Mouse (Mus musculus): ENCODE data around the gene Ccdc24. TPM values are rescaled to one million over a fixed set of nuclear protein-coding genes. Genes with fewer than 3 reads are reported as not detected.

Gene Ccdc24
- polyA plus RNA-seq, 1 experiment from 2014 or later, result 1.7 TPM

GRCm38 (mm10) chr4:117834457-117834844 lies 37.9 kb downstream of the Ccdc24 start, which contains the start of gene Slc6a9:
Slc6a9 (plus strand) TSS chr4:117834506.
- 22% methylated on average over 3 of the region's 3 CpGs for WGBS
- no peak for DNase-seq (ENCODE audit: low spot score)
- H3K9me3 ChIP-seq, result no peaks in the 10 kb centered on the region
- H3K4me3 ChIP-seq, result peak within 1 kb of the TSS; percentile 85
- no peaks in the 10 kb centered on the region for H3K36me3 ChIP-seq (replicated peaks)
- peaks cover 44% of the 10 kb centered on the region for H3K27me3 ChIP-seq (replicated peaks; ENCODE audit: low read depth, poor library complexity, severe bottlenecking)
- H3K27ac ChIP-seq (replicated peaks), result peak within 1 kb of the TSS; percentile 91
- peaks cover 37% of the 10 kb centered on the region for H3K4me1 ChIP-seq

GRCm38 (mm10) chr4:117831920-117832691 lies 40.3 kb downstream of the Ccdc24 start:
- no peaks in the 10 kb centered on the region for H3K36me3 ChIP-seq (replicated peaks)
- H3K4me1 ChIP-seq, result peaks cover 37% of the 10 kb centered on the region
- H3K4me3 ChIP-seq, result no peak overlapping the region
- no peak overlapping the region for H3K27ac ChIP-seq (replicated peaks)
- H3K9me3 ChIP-seq, result no peaks in the 10 kb centered on the region
- peaks cover 44% of the 10 kb centered on the region for H3K27me3 ChIP-seq (replicated peaks; ENCODE audit: low read depth, poor library complexity, severe bottlenecking)
- WGBS, result 77% methylated on average over 9 of the region's 9 CpGs
- no peak for DNase-seq (ENCODE audit: low spot score)

DNA sequence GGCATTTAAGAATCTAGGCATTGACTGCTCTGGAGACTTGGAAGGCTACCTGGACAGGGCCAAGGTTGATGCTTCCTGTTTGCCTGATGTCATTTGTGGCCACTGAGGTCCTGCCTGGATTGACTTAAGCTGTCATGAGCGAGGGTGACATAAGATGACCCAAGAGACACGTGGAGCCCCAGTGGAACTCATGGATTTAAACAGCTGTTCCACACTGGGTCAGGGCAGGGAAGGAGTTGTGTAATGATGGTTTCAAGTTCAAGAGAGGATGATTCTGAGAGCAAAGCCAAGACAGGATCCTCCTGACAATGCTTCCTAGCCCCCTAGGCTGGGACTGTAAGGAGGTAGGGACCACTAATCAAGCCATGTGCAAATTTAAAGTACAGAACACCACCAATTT lies 40.9 kb downstream of the Ccdc24 start:
- Histone ChIP-seq H3K27ac (replicated peaks) (no peak overlapping the region), H3K4me3 (no peak overlapping the region), H3K9me3 (no peaks in the 10 kb centered on the region), H3K4me1 (peaks cover 34% of the 10 kb centered on the region), H3K27me3 (replicated peaks; ENCODE audit: low read depth, poor library complexity, severe bottlenecking) (peaks cover 44% of the 10 kb centered on the region), H3K36me3 (replicated peaks) (no peaks in the 10 kb centered on the region)
- WGBS, result 64% methylated on average over 2 of the region's 2 CpGs
- DNase-seq (ENCODE audit: low spot score), result no peak

DNA sequence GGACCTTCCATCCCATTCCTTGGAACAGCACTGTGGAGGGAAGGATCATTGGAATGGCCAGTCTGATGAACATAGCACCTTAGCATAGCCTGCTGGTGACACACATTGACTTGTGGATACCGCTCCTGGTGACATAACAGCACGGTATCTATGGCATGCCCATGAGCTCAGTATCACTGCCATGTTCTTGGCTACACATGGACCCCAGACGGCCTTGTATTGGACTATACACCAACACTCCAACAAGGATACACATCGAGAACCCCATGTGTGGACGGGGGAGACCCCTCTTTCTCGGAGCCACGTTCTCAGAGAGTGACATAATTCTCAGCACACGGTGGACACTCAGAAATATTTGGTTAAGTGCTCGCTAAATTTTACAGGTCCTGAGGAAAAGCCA lies 41.6 kb downstream of the Ccdc24 start:
- peaks cover 28% of the 10 kb centered on the region for H3K4me1 ChIP-seq
- WGBS, result 90% methylated on average over 9 of the region's 9 CpGs
- no peaks in the 10 kb centered on the region for H3K9me3 ChIP-seq
- no peak overlapping the region for H3K4me3 ChIP-seq
- DNase-seq (ENCODE audit: low spot score), result no peak
- H3K36me3 ChIP-seq (replicated peaks), result no peaks in the 10 kb centered on the region
- peaks cover 44% of the 10 kb centered on the region for H3K27me3 ChIP-seq (replicated peaks; ENCODE audit: low read depth, poor library complexity, severe bottlenecking)
- no peak overlapping the region; the same call in 1 of the 2 replicates for H3K27ac ChIP-seq (replicated peaks)

GRCm38 (mm10) chr4:117830124-117830551 lies 42.2 kb downstream of the Ccdc24 start:
- DNase-seq (ENCODE audit: low spot score), result no peak
- Histone ChIP-seq H3K4me3 (peak overlapping the region; percentile 25), H3K4me1 (peaks cover 22% of the 10 kb centered on the region), H3K9me3 (no peaks in the 10 kb centered on the region), H3K27me3 (replicated peaks; ENCODE audit: low read depth, poor library complexity, severe bottlenecking) (peaks cover 44% of the 10 kb centered on the region), H3K36me3 (replicated peaks) (no peaks in the 10 kb centered on the region), H3K27ac (replicated peaks) (peak overlapping the region; percentile 26; the same call in 1 of the 2 replicates)
- WGBS, result 16% methylated on average over 5 of the region's 5 CpGs

DNA sequence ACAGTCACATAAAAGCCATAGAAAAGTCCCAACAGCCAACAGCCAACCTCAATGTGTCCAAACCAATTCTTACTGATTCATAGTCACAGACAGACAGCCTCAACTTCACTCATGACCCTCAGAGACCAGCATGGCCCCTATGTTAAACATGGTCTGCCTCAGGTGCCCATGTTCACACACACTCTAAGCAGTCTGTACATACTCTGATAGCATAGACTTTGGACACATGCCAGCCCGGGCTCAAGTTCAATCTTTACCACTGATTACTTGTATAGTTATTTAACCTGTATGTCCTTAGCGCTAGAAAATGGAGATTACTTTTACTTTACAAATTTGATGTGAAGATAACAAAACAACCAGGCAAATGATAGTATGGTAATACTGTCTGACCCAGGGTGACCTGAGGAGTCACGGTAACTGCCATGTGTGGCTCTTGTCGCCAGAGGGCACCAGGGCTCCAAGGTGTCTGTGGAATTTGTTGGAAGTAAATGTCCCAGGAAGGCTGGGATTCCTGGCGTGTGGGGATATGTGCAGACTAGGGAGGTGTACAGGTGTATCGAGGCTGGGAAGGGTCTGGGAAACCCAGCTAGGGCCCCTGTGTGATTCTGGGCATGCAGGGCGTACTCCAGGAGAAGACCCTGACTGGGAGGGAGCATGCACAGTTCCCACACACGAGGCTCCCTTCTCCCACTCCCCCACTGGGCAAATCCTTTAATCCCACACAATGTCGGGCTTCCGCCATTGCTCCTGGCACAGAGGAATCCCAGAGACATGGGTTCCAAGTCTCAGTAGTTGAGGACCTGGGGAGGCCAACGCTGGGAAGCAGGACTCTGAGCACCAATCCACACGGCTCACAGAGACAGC lies 42.9 kb downstream of the Ccdc24 start:
- H3K27me3 ChIP-seq (replicated peaks; ENCODE audit: low read depth, poor library complexity, severe bottlenecking), result peaks cover 40% of the 10 kb centered on the region
- peak overlapping the region; percentile 26; the same call in 1 of the 2 replicates for H3K27ac ChIP-seq (replicated peaks)
- DNase-seq (ENCODE audit: low spot score), result peak; percentile 75
- H3K4me3 ChIP-seq, result peak overlapping the region; percentile 25
- H3K9me3 ChIP-seq, result no peaks in the 10 kb centered on the region
- H3K4me1 ChIP-seq, result peaks cover 15% of the 10 kb centered on the region
- no peaks in the 10 kb centered on the region for H3K36me3 ChIP-seq (replicated peaks)
- 8% methylated on average over 12 of the region's 12 CpGs for WGBS

GRCm38 (mm10) chr4:117828572-117829145 lies 43.7 kb downstream of the Ccdc24 start:
- no peak overlapping the region for H3K27ac ChIP-seq (replicated peaks)
- WGBS, result 75% methylated on average over 8 of the region's 8 CpGs
- H3K4me3 ChIP-seq, result no peak overlapping the region
- H3K4me1 ChIP-seq, result peaks cover 10% of the 10 kb centered on the region
- H3K36me3 ChIP-seq (replicated peaks), result no peaks in the 10 kb centered on the region
- peaks cover 32% of the 10 kb centered on the region for H3K27me3 ChIP-seq (replicated peaks; ENCODE audit: low read depth, poor library complexity, severe bottlenecking)
- DNase-seq (ENCODE audit: low spot score), result no peak
- no peaks in the 10 kb centered on the region for H3K9me3 ChIP-seq

- WGBS, result 93% methylated on average over 10 of the region's 10 CpGs
- H3K9me3 ChIP-seq, result no peaks in the 10 kb centered on the region; the same call in 1 of the 2 replicates
- no peak overlapping the region for H3K27ac ChIP-seq (replicated peaks)
- H3K4me3 ChIP-seq, result no peak overlapping the region
- H3K27me3 ChIP-seq (replicated peaks; ENCODE audit: low read depth, poor library complexity, severe bottlenecking), result no peaks in the 10 kb centered on the region
- 0 out of 2 replicates have a peak, but pooled peaks cover 4% of the 10 kb centered on the region for H3K4me1 ChIP-seq
- H3K36me3 ChIP-seq (replicated peaks), result no peaks in the 10 kb centered on the region
- no peak for DNase-seq (ENCODE audit: low spot score)
Observed at GRCm38 (mm10) chr4:117818032-117818431, 54.3 kb downstream of the Ccdc24 start.

DNA sequence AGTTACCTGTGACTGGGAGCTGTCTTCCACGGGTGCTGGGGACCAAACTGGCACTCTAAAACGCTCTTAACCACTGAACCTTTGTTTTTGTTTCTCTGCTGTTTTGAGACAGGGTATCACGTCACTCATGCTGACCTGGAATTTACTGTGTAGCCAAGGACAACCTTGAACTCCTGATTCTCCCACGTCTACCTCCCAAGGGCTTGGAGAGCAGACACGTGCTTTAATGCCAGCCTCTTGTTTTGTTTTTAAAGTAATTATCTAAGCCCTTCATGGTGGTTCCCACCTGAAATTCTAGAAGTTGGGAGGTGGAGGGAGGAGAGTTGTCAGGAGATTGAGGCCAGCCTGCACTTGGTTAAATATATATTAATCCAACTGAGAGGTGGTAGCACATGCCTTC lies 55.6 kb downstream of the Ccdc24 start:
- no peaks in the 10 kb centered on the region for H3K36me3 ChIP-seq (replicated peaks)
- H3K27me3 ChIP-seq (replicated peaks; ENCODE audit: low read depth, poor library complexity, severe bottlenecking), result no peaks in the 10 kb centered on the region
- no peak overlapping the region for H3K27ac ChIP-seq (replicated peaks)
- H3K4me1 ChIP-seq, result 0 out of 2 replicates have a peak, but pooled peaks cover 4% of the 10 kb centered on the region
- H3K4me3 ChIP-seq, result no peak overlapping the region
- DNase-seq (ENCODE audit: low spot score), result no peak
- no peaks in the 10 kb centered on the region; the same call in 1 of the 2 replicates for H3K9me3 ChIP-seq
- 68% methylated on average over 5 of the region's 5 CpGs for WGBS

Other genes with a start within 250 kb of the Ccdc24 start
- gene Dmap1, start 190.3 kb downstream of the Ccdc24 start, polyA plus RNA-seq (2016; fragmentation: Nextera tagmentation; extraction: Ambion mirVana), result 78.4 and 80.0 TPM in 2 replicates
- gene Gm12845, start 148.1 kb downstream of the Ccdc24 start, polyA plus RNA-seq (2016; fragmentation: Nextera tagmentation; extraction: Ambion mirVana), result not detected in 2 replicates
- not detected in 2 replicates for gene Klf17, start 106.9 kb downstream of the Ccdc24 start, polyA plus RNA-seq (2016; fragmentation: Nextera tagmentation; extraction: Ambion mirVana)
- gene Slc6a9, start 38.1 kb downstream of the Ccdc24 start, polyA plus RNA-seq (2016; fragmentation: Nextera tagmentation; extraction: Ambion mirVana), result 8.2 and 10.2 TPM in 2 replicates
- gene B4galt2, start 10.9 kb upstream of the Ccdc24 start, polyA plus RNA-seq (2016; fragmentation: Nextera tagmentation; extraction: Ambion mirVana), result 24.7 and 27.2 TPM in 2 replicates
- gene Atp6v0b, start 14.8 kb upstream of the Ccdc24 start, polyA plus RNA-seq (2016; fragmentation: Nextera tagmentation; extraction: Ambion mirVana), result 157 and 162 TPM in 2 replicates
- gene Dph2, start 19.5 kb upstream of the Ccdc24 start, polyA plus RNA-seq (2016; fragmentation: Nextera tagmentation; extraction: Ambion mirVana), result 24.8 and 26.6 TPM in 2 replicates
- 62.8 and 72.3 TPM in 2 replicates for gene Ipo13, start 42.4 kb upstream of the Ccdc24 start, polyA plus RNA-seq (2016; fragmentation: Nextera tagmentation; extraction: Ambion mirVana)
- 3.1 and 6.7 TPM in 2 replicates for gene Artn, start 57.2 kb upstream of the Ccdc24 start, polyA plus RNA-seq (2016; fragmentation: Nextera tagmentation; extraction: Ambion mirVana)